Mouse (Mus musculus): Measurements from ENCODE around the gene Fancc. TPM values are rescaled to one million over a fixed set of nuclear protein-coding genes. Genes with fewer than 3 reads are reported as not detected.
A peak's percentile ranks its signal among the peaks of the same experiment; 100 is the strongest.
"Not testable (repeated sequence)": the region's sequence is repeated elsewhere in the genome, so short reads cannot be mapped to it uniquely, and the experiment has no call there.

Fancc gene
- polyA plus RNA-seq, 1 experiment: 14.7 TPM

GRCm38 (mm10) chr13:63373460-63374166, 123.5 kb downstream of the Fancc start:
- Histone ChIP-seq H3K4me1 (replicated peaks; ENCODE audit: control insufficient read depth, insufficient read depth, low read length) (no peaks in the 10 kb centered on the region), H3K27me3 (ENCODE audit: control insufficient read depth, insufficient read depth, low read length) (no peaks in the 10 kb centered on the region), H3K4me3 (ENCODE audit: control insufficient read depth, insufficient read depth, low read length) (no peak overlapping the region), H3K27ac (ENCODE audit: control insufficient read depth, insufficient read depth, low read length) (no peak overlapping the region), H3K36me3 (ENCODE audit: control insufficient read depth, insufficient read depth, low read length) (no peaks in the 10 kb centered on the region)
- 93% methylated on average over 7 of the region's 7 CpGs for WGBS
- no peak for TF ChIP-seq POLR2A (IDR thresholded peaks at IDR 0.05; ENCODE audit: control insufficient read depth, extremely low read depth, insufficient read depth, low read length, poor library complexity)
- no peak for TF ChIP-seq CTCF (IDR thresholded peaks at IDR 0.05; ENCODE audit: borderline replicate concordance, control insufficient read depth, extremely low read depth, insufficient read depth, low read length, poor library complexity)
- no peak for DNase-seq

DNA sequence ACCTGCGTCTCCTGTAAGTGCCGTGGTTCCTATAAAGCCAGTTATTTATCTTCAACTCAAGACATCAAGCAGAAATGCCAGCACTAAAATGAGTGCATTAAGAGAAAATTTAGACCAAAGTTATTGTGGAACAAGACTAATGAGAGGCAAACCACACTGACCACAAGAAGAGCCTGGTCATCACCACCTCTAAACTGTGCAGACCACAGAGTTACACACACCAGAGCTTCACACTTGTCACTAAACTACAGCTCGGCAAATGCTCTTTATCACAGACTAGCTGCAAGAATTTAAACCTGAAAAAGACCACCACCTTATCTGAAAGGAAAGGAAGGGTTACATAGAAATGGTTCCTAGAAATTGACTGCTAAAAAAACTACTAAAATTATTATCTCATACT, 135.3 kb downstream of the Fancc start:
- H3K4me3 ChIP-seq (ENCODE audit: control insufficient read depth, insufficient read depth, low read length): no peak overlapping the region
- TF ChIP-seq POLR2A (IDR thresholded peaks at IDR 0.05; ENCODE audit: control insufficient read depth, extremely low read depth, insufficient read depth, low read length, poor library complexity): no peak
- TF ChIP-seq CTCF (IDR thresholded peaks at IDR 0.05; ENCODE audit: borderline replicate concordance, control insufficient read depth, extremely low read depth, insufficient read depth, low read length, poor library complexity): no peak
- no peaks in the 10 kb centered on the region for H3K36me3 ChIP-seq (ENCODE audit: control insufficient read depth, insufficient read depth, low read length)
- no peaks in the 10 kb centered on the region for H3K4me1 ChIP-seq (replicated peaks; ENCODE audit: control insufficient read depth, insufficient read depth, low read length)
- H3K27me3 ChIP-seq (ENCODE audit: control insufficient read depth, insufficient read depth, low read length): no peaks in the 10 kb centered on the region
- 76% methylated on average over 3 of the region's 3 CpGs for WGBS
- no peak for DNase-seq
- H3K27ac ChIP-seq (ENCODE audit: control insufficient read depth, insufficient read depth, low read length): no peak overlapping the region

DNA sequence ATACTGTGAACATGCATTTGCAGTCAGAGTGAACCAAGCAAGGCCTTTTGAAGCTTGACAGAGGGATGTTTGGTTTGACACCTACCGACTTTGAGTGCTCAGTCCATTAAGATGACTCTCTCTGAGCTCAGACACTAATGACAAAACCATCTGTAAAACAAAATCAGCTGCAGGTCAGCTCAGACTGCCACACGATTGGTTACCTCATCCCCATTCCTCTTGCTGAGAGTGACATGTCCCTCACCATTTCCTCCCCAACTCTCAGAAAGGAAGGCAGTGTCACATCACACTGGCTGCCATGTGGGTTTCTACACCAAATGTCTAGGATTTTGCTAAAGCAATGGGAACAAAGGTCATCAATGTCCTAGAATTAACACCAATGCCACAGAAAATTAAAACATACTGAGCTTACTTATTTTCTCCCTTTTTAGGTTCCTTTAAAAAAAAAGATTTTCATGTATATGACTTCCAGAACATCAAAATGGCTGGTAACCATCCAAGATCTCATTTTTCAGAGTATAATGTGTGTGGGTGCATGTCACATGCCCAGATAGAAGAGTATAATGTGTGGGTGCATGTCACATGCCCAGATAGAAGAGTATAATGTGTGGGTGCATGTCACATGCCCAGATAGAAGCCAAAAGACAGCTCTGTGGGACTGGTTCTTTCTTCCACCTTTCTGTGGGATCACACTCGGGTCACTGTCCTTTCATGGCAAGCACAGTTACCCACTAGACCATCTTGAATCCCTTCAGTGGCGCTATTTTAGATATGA, 136.8 kb downstream of the Fancc start:
- TF ChIP-seq POLR2A (IDR thresholded peaks at IDR 0.05; ENCODE audit: control insufficient read depth, extremely low read depth, insufficient read depth, low read length, poor library complexity): no peak
- TF ChIP-seq CTCF (IDR thresholded peaks at IDR 0.05; ENCODE audit: borderline replicate concordance, control insufficient read depth, extremely low read depth, insufficient read depth, low read length, poor library complexity): no peak
- no peak for DNase-seq
- Histone ChIP-seq H3K36me3 (ENCODE audit: control insufficient read depth, insufficient read depth, low read length) (no peaks in the 10 kb centered on the region), H3K27ac (ENCODE audit: control insufficient read depth, insufficient read depth, low read length) (no peak overlapping the region), H3K27me3 (ENCODE audit: control insufficient read depth, insufficient read depth, low read length) (no peaks in the 10 kb centered on the region), H3K4me3 (ENCODE audit: control insufficient read depth, insufficient read depth, low read length) (no peak overlapping the region), H3K4me1 (replicated peaks; ENCODE audit: control insufficient read depth, insufficient read depth, low read length) (no peaks in the 10 kb centered on the region)
- WGBS: 89% methylated on average over 4 of the region's 4 CpGs

DNA sequence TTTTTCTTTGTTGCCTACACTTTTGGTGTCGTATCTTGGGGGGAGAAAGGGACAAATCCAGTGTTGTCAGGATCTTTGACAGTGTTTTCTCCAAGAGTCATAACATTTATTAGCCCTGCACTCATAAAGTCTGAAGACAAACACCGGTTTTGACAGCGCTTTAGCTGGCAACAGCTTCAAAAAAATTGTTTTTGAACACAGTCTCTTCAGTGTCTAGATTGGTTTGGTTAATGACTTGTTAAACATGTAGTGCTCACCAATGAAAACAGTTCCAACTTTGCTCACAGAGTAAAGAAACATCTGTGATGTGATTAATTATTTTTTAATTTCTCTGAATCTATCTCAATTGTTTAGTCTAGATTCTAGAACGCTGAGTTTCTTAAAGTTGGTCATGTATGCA, 137.7 kb downstream of the Fancc start:
- Histone ChIP-seq H3K4me1 (replicated peaks; ENCODE audit: control insufficient read depth, insufficient read depth, low read length) (no peaks in the 10 kb centered on the region), H3K27ac (ENCODE audit: control insufficient read depth, insufficient read depth, low read length) (no peak overlapping the region), H3K36me3 (ENCODE audit: control insufficient read depth, insufficient read depth, low read length) (no peaks in the 10 kb centered on the region), H3K4me3 (ENCODE audit: control insufficient read depth, insufficient read depth, low read length) (no peak overlapping the region), H3K27me3 (ENCODE audit: control insufficient read depth, insufficient read depth, low read length) (no peaks in the 10 kb centered on the region)
- WGBS: 97% methylated on average over 4 of the region's 4 CpGs
- no peak for DNase-seq
- TF ChIP-seq POLR2A (IDR thresholded peaks at IDR 0.05; ENCODE audit: control insufficient read depth, extremely low read depth, insufficient read depth, low read length, poor library complexity): no peak
- no peak for TF ChIP-seq CTCF (IDR thresholded peaks at IDR 0.05; ENCODE audit: borderline replicate concordance, control insufficient read depth, extremely low read depth, insufficient read depth, low read length, poor library complexity)

- peak; percentile 64 for DNase-seq
- no peaks in the 10 kb centered on the region for H3K36me3 ChIP-seq (ENCODE audit: control insufficient read depth, insufficient read depth, low read length)
- H3K27me3 ChIP-seq (ENCODE audit: control insufficient read depth, insufficient read depth, low read length): no peaks in the 10 kb centered on the region
- no peak overlapping the region for H3K4me3 ChIP-seq (ENCODE audit: control insufficient read depth, insufficient read depth, low read length)
- 42% methylated on average over 3 of the region's 3 CpGs for WGBS
- H3K4me1 ChIP-seq (replicated peaks; ENCODE audit: control insufficient read depth, insufficient read depth, low read length): no peaks in the 10 kb centered on the region
- no peak overlapping the region for H3K27ac ChIP-seq (ENCODE audit: control insufficient read depth, insufficient read depth, low read length)
- no peak for TF ChIP-seq POLR2A (IDR thresholded peaks at IDR 0.05; ENCODE audit: control insufficient read depth, extremely low read depth, insufficient read depth, low read length, poor library complexity)
Measured at GRCm38 (mm10) chr13:63356558-63356957, 140.5 kb downstream of the Fancc start.

DNA sequence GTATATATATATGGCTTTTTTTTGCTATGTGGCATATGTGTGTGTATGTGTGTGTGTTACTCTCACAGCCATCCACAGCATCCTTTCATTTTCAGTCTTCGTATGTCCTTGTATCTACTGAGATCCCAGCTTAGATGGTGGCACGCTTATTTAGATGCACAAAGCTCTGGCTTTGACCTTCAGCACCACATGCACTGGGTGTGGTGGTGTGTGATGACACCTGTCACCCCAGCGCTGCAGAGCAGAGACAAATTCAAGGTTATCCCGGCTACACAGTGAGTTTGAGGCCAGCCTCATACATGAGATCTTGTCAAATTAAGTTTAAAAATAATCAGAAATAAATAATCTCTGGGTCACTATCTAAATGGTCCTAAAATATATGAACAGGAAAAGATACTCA, 141.0 kb downstream of the Fancc start:
- Histone ChIP-seq H3K4me1 (replicated peaks; ENCODE audit: control insufficient read depth, insufficient read depth, low read length) (no peaks in the 10 kb centered on the region), H3K27ac (ENCODE audit: control insufficient read depth, insufficient read depth, low read length) (no peak overlapping the region), H3K36me3 (ENCODE audit: control insufficient read depth, insufficient read depth, low read length) (no peaks in the 10 kb centered on the region), H3K4me3 (ENCODE audit: control insufficient read depth, insufficient read depth, low read length) (no peak overlapping the region), H3K27me3 (ENCODE audit: control insufficient read depth, insufficient read depth, low read length) (no peaks in the 10 kb centered on the region)
- TF ChIP-seq POLR2A (IDR thresholded peaks at IDR 0.05; ENCODE audit: control insufficient read depth, extremely low read depth, insufficient read depth, low read length, poor library complexity) (no peak), CTCF (IDR thresholded peaks at IDR 0.05; ENCODE audit: borderline replicate concordance, control insufficient read depth, extremely low read depth, insufficient read depth, low read length, poor library complexity) (no peak)
- DNase-seq: no peak
- WGBS: 94% methylated on average over 4 of the region's 4 CpGs

GRCm38 (mm10) chr13:63353312-63353711, 143.8 kb downstream of the Fancc start:
- H3K4me3 ChIP-seq (ENCODE audit: control insufficient read depth, insufficient read depth, low read length); H3K36me3 ChIP-seq (ENCODE audit: control insufficient read depth, insufficient read depth, low read length); H3K4me1 ChIP-seq (replicated peaks; ENCODE audit: control insufficient read depth, insufficient read depth, low read length); DNase-seq; H3K27me3 ChIP-seq (ENCODE audit: control insufficient read depth, insufficient read depth, low read length); H3K27ac ChIP-seq (ENCODE audit: control insufficient read depth, insufficient read depth, low read length): not testable (repeated sequence)
- 93% methylated on average over 4 of the region's 4 CpGs for WGBS
